Mouse (Mus musculus) testis, adult 10 weeks (tissue): ENCODE data around the gene Plekho2. TPM values are rescaled to one million over a fixed set of nuclear protein-coding genes. Genes with fewer than 3 reads are reported as not detected.

Experiments used
- polyA plus RNA-seq: library from polyadenylated mRNA; stranded (reverse); fragments of 350-450 nt; fragmentation: Illumina TruSeq; extraction: RNeasy Lipid Tissue Mini Kit (QIAGEN cat#74804); gene quantifications from one replicate; pipeline ENCODE4 v1.2.3, GENCODE M21; 2014; ENCODE audit warnings: low read depth, low replicate concordance

Gene Plekho2
- 17.9 TPM for polyA plus RNA-seq

GRCm38 (mm10) chr9:65579781-65580371 lies at the start of gene Plekho2:
Plekho2 (minus strand) TSS chr9:65580040.

GRCm38 (mm10) chr9:65629025-65629766 lies 49.4 kb upstream of the Plekho2 start, which contains the start of gene Rbpms2:
Rbpms2 (plus strand) TSS chr9:65629648.

GRCm38 (mm10) chr9:65586406-65587269 lies 6.8 kb upstream of the Plekho2 start, which contains the start of gene Pif1:
Pif1 (plus strand) TSS chr9:65587160.

GRCm38 (mm10) chr9:65519807-65520504 lies 59.9 kb downstream of the Plekho2 start, which contains the start of gene Ankdd1a:
Ankdd1a (minus strand) TSS chr9:65520193.

Other genes starting within 250 kb of the Plekho2 start
- 19.4 TPM for gene Pdcd7, start 233.9 kb downstream of the Plekho2 start, polyA plus RNA-seq
- gene Ubap1l, start 219.0 kb downstream of the Plekho2 start, polyA plus RNA-seq = not detected
- gene Kbtbd13, start 188.4 kb downstream of the Plekho2 start, polyA plus RNA-seq = 0.21 TPM
- 3.0 TPM for gene Rasl12, start 181.5 kb downstream of the Plekho2 start, polyA plus RNA-seq
- 0.34 TPM for gene Slc51b, start 157.1 kb downstream of the Plekho2 start, polyA plus RNA-seq
- 8.8 TPM for gene Mtfmt, start 144.3 kb downstream of the Plekho2 start, polyA plus RNA-seq
- 38.5 TPM for gene Spg21, start 119.1 kb downstream of the Plekho2 start, polyA plus RNA-seq
- gene Ankdd1a, start 59.8 kb downstream of the Plekho2 start, polyA plus RNA-seq = not detected
- 0.28 TPM for gene Pif1, start 7.1 kb upstream of the Plekho2 start, polyA plus RNA-seq
- 2.7 TPM for gene Rbpms2, start 49.6 kb upstream of the Plekho2 start, polyA plus RNA-seq
- gene Oaz2, start 88.0 kb upstream of the Plekho2 start, polyA plus RNA-seq = 75.1 TPM
- 11.2 TPM for gene Zfp609, start 247.5 kb upstream of the Plekho2 start, polyA plus RNA-seq